Mouse (Mus musculus) right cerebral cortex, postnatal 4 days (tissue): Measurements from ENCODE around the gene Nipbl.
"Not testable (repeated sequence)": the region's sequence is repeated elsewhere in the genome, so short reads cannot be mapped to it uniquely, and the experiment has no call there.

Source experiments
- DNase-seq: peaks from one replicate; pipeline ENCODE4 v3.0.0-alpha.2; 2022

The Nipbl gene

GRCm38 (mm10) chr15:8443926-8444889, at the start of gene Nipbl:
Gene Nipbl (minus strand): TSS chr15:8444463.
- DNase-seq: peak; percentile 88

GRCm38 (mm10) chr15:8485261-8485660, 41.0 kb upstream of the Nipbl start:
- DNase-seq: no peak

GRCm38 (mm10) chr15:8469006-8469575, 24.8 kb upstream of the Nipbl start:
- DNase-seq: no peak

- no peak for DNase-seq
Measured at GRCm38 (mm10) chr15:8463521-8463920, 19.3 kb upstream of the Nipbl start.

GRCm38 (mm10) chr15:8462780-8463179, 18.5 kb upstream of the Nipbl start:
- DNase-seq: no peak

- DNase-seq: no peak
Measured at GRCm38 (mm10) chr15:8460871-8461270, 16.6 kb upstream of the Nipbl start.

GRCm38 (mm10) chr15:8459979-8460378, 15.7 kb upstream of the Nipbl start:
- no peak for DNase-seq

GRCm38 (mm10) chr15:8456223-8456622, 12.0 kb upstream of the Nipbl start:
- DNase-seq: not testable (repeated sequence)

GRCm38 (mm10) chr15:8455486-8455885, 11.2 kb upstream of the Nipbl start:
- DNase-seq: no peak

GRCm38 (mm10) chr15:8451071-8451470, 6.8 kb upstream of the Nipbl start:
- no peak for DNase-seq

GRCm38 (mm10) chr15:8447193-8447767, 3.0 kb upstream of the Nipbl start:
- DNase-seq: no peak

- no peak for DNase-seq
Measured at GRCm38 (mm10) chr15:8446435-8446834, 2.2 kb upstream of the Nipbl start.

GRCm38 (mm10) chr15:8445951-8446419, 1.7 kb upstream of the Nipbl start:
- DNase-seq: peak; percentile 8

- peak; percentile 70 for DNase-seq
Measured at GRCm38 (mm10) chr15:8444890-8445597, 781 bp upstream of the Nipbl start.

GRCm38 (mm10) chr15:8443168-8443925, 916 bp downstream of the Nipbl start:
- DNase-seq: peak; percentile 56

GRCm38 (mm10) chr15:8442761-8443160, 1.5 kb downstream of the Nipbl start:
- no peak for DNase-seq

- no peak for DNase-seq
Measured at GRCm38 (mm10) chr15:8442156-8442555, 2.1 kb downstream of the Nipbl start.

- DNase-seq: no peak
Measured at GRCm38 (mm10) chr15:8433239-8433947, 10.9 kb downstream of the Nipbl start.

- DNase-seq: no peak
Measured at GRCm38 (mm10) chr15:8432534-8432933, 11.7 kb downstream of the Nipbl start.

- DNase-seq: no peak
Measured at GRCm38 (mm10) chr15:8429502-8429901, 14.8 kb downstream of the Nipbl start.

- DNase-seq: no peak
Measured at GRCm38 (mm10) chr15:8420909-8421308, 23.4 kb downstream of the Nipbl start.
